Mouse (Mus musculus): ENCODE results near the gene Rora. TPM values are rescaled to one million over a fixed set of nuclear protein-coding genes. Genes with fewer than 3 reads are reported as not detected.

Rora gene
- polyA plus RNA-seq, 2 experiments: 4.5 to 10.1 TPM

- H3K27me3 ChIP-seq (ENCODE audit: control insufficient read depth, insufficient read depth, low read length): no peaks in the 10 kb centered on the region
- H3K36me3 ChIP-seq (ENCODE audit: control insufficient read depth, insufficient read depth, low read length): no peaks in the 10 kb centered on the region
- no peak overlapping the region for H3K4me3 ChIP-seq (replicated peaks; ENCODE audit: low read length)
- 59% methylated on average over 10 of the region's 10 CpGs for WGBS
- no peak for TF ChIP-seq POLR2A (IDR thresholded peaks at IDR 0.05; ENCODE audit: borderline replicate concordance, extremely low read depth, insufficient read depth, insufficient read length)
- H3K4me1 ChIP-seq (ENCODE audit: control insufficient read depth, insufficient read depth, low read length): 0 out of 2 replicates have a peak, but pooled peaks cover 3% of the 10 kb centered on the region
- H3K9ac ChIP-seq (ENCODE audit: low read depth, low read length, severe bottlenecking): no peak overlapping the region
- DNase-seq (ENCODE audit: low spot score) (no peak), ATAC-seq (ENCODE audit: low FRiP score, low read depth) (no peak)
- no peaks in the 10 kb centered on the region for H3K9me3 ChIP-seq (ENCODE audit: control insufficient read depth, low read length)
- H3K27ac ChIP-seq (replicated peaks; ENCODE audit: low read depth, low read length): no peak overlapping the region
- H3K4me2 ChIP-seq (replicated peaks; ENCODE audit: low read depth, low read length, severe bottlenecking): no peak overlapping the region
These were observed 666.5 kb downstream of the Rora start for GRCm38 (mm10) chr9:69319913-69320634.

GRCm38 (mm10) chr9:69320635-69321027 lies 667.0 kb downstream of the Rora start:
- Histone ChIP-seq H3K36me3 (ENCODE audit: control insufficient read depth, insufficient read depth, low read length) (no peaks in the 10 kb centered on the region), H3K4me1 (ENCODE audit: control insufficient read depth, insufficient read depth, low read length) (0 out of 2 replicates have a peak, but pooled peaks cover 3% of the 10 kb centered on the region), H3K4me2 (replicated peaks; ENCODE audit: low read depth, low read length, severe bottlenecking) (no peak overlapping the region), H3K9ac (ENCODE audit: low read depth, low read length, severe bottlenecking) (no peak overlapping the region), H3K27ac (replicated peaks; ENCODE audit: low read depth, low read length) (no peak overlapping the region), H3K4me3 (replicated peaks; ENCODE audit: low read length) (no peak overlapping the region), H3K27me3 (ENCODE audit: control insufficient read depth, insufficient read depth, low read length) (no peaks in the 10 kb centered on the region), H3K9me3 (ENCODE audit: control insufficient read depth, low read length) (no peaks in the 10 kb centered on the region)
- TF ChIP-seq POLR2A (IDR thresholded peaks at IDR 0.05; ENCODE audit: borderline replicate concordance, extremely low read depth, insufficient read depth, insufficient read length): no peak
- ATAC-seq (ENCODE audit: low FRiP score, low read depth) (no peak), DNase-seq (ENCODE audit: low spot score) (no peak)
- 28% methylated on average over 3 of the region's 3 CpGs for WGBS

- ATAC-seq (ENCODE audit: low FRiP score, low read depth) (no peak), DNase-seq (ENCODE audit: low spot score) (no peak)
- Histone ChIP-seq H3K9me3 (ENCODE audit: control insufficient read depth, low read length) (no peaks in the 10 kb centered on the region), H3K4me1 (ENCODE audit: control insufficient read depth, insufficient read depth, low read length) (0 out of 2 replicates have a peak, but pooled peaks cover 3% of the 10 kb centered on the region), H3K4me3 (replicated peaks; ENCODE audit: low read length) (no peak overlapping the region), H3K36me3 (ENCODE audit: control insufficient read depth, insufficient read depth, low read length) (no peaks in the 10 kb centered on the region), H3K27me3 (ENCODE audit: control insufficient read depth, insufficient read depth, low read length) (no peaks in the 10 kb centered on the region), H3K27ac (replicated peaks; ENCODE audit: low read depth, low read length) (no peak overlapping the region), H3K9ac (ENCODE audit: low read depth, low read length, severe bottlenecking) (no peak overlapping the region), H3K4me2 (replicated peaks; ENCODE audit: low read depth, low read length, severe bottlenecking) (no peak overlapping the region)
- TF ChIP-seq POLR2A (IDR thresholded peaks at IDR 0.05; ENCODE audit: borderline replicate concordance, extremely low read depth, insufficient read depth, insufficient read length): no peak
- WGBS: 89% methylated on average over 1 of the region's 1 CpGs
These were observed 668.4 kb downstream of the Rora start for GRCm38 (mm10) chr9:69321956-69322355.

GRCm38 (mm10) chr9:69323831-69324230 lies 670.2 kb downstream of the Rora start:
- no peak overlapping the region for H3K9ac ChIP-seq (ENCODE audit: low read depth, low read length, severe bottlenecking)
- H3K4me2 ChIP-seq (replicated peaks; ENCODE audit: low read depth, low read length, severe bottlenecking): no peak overlapping the region
- DNase-seq (ENCODE audit: low spot score) (no peak), ATAC-seq (ENCODE audit: low FRiP score, low read depth) (no peak)
- TF ChIP-seq POLR2A (IDR thresholded peaks at IDR 0.05; ENCODE audit: borderline replicate concordance, extremely low read depth, insufficient read depth, insufficient read length): no peak
- H3K9me3 ChIP-seq (ENCODE audit: control insufficient read depth, low read length): no peaks in the 10 kb centered on the region
- no peak overlapping the region for H3K27ac ChIP-seq (replicated peaks; ENCODE audit: low read depth, low read length)
- no peaks in the 10 kb centered on the region for H3K4me1 ChIP-seq (ENCODE audit: control insufficient read depth, insufficient read depth, low read length)
- no peaks in the 10 kb centered on the region for H3K36me3 ChIP-seq (ENCODE audit: control insufficient read depth, insufficient read depth, low read length)
- WGBS: 78% methylated on average over 8 of the region's 8 CpGs
- no peaks in the 10 kb centered on the region for H3K27me3 ChIP-seq (ENCODE audit: control insufficient read depth, insufficient read depth, low read length)
- H3K4me3 ChIP-seq (replicated peaks; ENCODE audit: low read length): no peak overlapping the region

GRCm38 (mm10) chr9:69327077-69327476 lies 673.5 kb downstream of the Rora start:
- TF ChIP-seq POLR2A (IDR thresholded peaks at IDR 0.05; ENCODE audit: borderline replicate concordance, extremely low read depth, insufficient read depth, insufficient read length): no peak
- no peaks in the 10 kb centered on the region for H3K27me3 ChIP-seq (ENCODE audit: control insufficient read depth, insufficient read depth, low read length)
- H3K9ac ChIP-seq (ENCODE audit: low read depth, low read length, severe bottlenecking): no peak overlapping the region
- DNase-seq (ENCODE audit: low spot score) (no peak), ATAC-seq (ENCODE audit: low FRiP score, low read depth) (no peak)
- H3K36me3 ChIP-seq (ENCODE audit: control insufficient read depth, insufficient read depth, low read length): no peaks in the 10 kb centered on the region
- WGBS: 68% methylated on average over 9 of the region's 9 CpGs
- no peak overlapping the region for H3K27ac ChIP-seq (replicated peaks; ENCODE audit: low read depth, low read length)
- H3K9me3 ChIP-seq (ENCODE audit: control insufficient read depth, low read length): no peaks in the 10 kb centered on the region
- no peaks in the 10 kb centered on the region for H3K4me1 ChIP-seq (ENCODE audit: control insufficient read depth, insufficient read depth, low read length)
- H3K4me2 ChIP-seq (replicated peaks; ENCODE audit: low read depth, low read length, severe bottlenecking): no peak overlapping the region
- H3K4me3 ChIP-seq (replicated peaks; ENCODE audit: low read length): no peak overlapping the region
